Mouse (Mus musculus) thymus, postnatal 4 days (tissue): ENCODE measurements around the gene Snx3.

Experiments
- DNase-seq: peaks from one replicate; pipeline ENCODE4 v3.0.0; 2021

The Snx3 gene

DNA sequence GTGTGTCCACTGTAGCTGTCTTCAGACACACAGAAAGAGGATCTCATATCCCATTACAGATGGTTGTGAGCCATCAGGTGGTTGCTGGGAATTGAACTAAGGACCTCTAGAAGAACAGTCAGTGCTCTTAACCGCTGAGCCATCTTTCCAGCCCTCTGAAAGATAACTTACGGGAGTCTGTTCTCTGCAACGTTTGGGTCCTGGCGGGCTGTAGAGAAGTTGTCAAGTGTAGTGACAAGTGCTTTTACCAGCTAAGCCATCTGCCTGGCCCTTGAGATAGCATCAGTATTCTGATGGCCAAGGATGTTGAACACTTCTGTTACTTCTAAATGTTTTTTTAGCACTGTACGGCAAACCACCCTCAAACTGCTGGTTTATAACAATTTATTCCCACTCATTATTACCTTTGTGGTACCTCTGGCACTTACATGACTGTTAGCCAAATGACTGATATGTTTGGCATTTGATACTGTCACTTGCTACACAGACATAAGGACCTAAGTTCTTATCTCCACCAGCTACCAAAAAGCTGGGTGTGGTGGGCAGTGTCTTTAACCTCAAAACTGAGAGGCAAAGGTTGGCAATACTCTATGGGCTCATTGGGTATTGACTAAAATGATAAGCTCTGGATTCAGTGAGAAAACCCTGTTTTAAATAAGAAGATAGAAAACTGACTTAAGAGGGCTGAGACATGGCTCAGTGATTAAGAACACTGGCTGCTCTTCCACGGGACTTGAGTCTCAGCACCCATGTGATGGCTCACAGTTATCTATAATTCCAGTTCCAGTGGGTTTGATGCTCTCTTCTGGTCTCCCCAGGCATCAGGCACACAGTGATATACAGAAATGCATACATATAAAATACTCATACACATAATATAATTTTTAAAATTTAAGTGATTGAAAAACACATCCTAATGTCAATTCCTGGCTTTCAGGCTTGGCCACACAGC, 9.6 kb downstream of the Snx3 start:
- no peak for DNase-seq

DNA sequence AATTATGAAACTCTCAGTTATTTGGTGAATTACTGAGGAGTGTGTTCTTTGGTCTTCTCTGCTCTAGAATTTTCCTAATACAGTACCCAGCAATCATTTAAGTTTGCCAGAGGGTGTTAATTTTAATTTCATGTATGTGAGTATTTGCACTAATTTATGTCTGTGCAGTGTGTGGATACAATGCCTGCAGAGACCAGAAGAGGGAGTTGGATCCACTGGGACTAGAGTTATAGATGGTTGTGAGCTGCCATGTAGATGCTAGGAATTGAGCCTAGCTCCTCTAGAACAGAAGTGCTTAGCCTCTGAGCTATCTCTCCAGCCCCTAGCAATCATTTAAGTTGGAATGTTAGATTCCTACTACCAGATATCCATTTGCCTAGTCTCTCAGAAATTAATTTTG, 12.3 kb downstream of the Snx3 start:
- DNase-seq: no peak

DNA sequence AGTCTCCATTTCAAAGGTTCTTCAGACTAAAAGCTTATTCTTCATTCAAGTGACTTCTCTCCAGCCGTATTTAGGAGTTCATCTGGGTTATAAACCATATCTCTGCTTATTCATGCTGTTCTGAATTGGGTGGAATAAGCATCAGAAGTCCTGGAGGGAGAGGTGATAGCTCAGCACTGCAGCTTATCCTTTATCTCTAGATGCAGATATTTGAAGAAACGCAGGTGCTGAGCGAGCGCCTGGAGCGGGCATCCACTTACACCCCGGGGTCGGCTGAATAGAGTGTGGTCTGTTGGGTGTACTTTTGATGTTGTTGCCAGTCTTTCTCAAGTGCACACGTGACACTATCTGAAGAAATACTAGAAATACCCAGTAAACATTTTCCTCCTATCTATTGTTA, 16.5 kb downstream of the Snx3 start:
- peak; percentile 55 for DNase-seq

DNA sequence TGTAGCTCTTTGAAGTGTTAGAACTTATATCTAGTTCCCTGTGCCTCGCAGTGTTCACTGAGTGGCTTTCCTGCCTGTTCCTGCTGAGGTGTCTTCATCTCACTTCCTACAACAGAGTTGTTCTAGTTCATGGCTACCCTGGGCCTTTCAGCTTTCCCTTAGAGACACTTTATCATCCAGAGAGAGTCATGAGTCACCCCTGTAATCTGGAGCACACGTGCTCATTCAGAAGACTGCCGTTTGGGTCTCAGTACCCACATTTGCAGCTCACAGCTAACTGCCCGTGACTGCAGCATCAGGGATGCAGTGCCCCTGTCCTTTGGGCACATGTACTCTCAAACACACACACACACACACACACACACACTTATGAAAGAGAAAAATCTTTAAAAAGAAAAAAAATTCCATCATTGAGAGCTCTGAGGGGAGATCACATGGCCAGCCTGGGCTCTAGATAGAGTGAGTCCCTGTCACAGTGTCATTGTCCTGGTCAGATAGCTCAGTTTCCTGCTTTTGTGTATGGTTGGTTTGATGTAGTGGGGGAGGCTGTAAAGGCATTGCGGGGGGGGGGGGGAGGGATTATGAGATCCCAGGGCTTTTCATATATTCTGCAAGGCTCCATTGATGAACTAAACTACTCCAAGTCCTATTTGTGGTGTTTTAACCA, 19.6 kb downstream of the Snx3 start:
- DNase-seq: no peak

DNA sequence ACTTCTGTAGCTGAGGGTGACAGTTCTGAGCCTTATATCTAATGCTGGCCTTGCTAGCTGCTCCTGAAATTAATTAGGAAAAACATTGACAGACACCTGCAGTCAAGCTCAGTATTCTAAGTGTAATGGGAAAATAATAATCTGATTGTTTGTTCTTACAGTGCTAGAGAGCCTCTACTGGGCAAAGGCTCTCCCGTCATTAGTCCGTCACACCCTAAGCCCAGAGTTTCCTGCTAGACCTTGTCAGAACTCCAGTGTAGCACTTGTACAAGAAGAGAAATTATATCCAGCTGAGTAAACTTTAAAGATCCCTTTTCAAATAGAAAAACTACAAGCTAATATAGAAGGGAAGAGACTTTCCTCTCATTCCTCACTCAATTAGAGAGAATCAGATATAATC, 21.1 kb downstream of the Snx3 start:
- no peak for DNase-seq

DNA sequence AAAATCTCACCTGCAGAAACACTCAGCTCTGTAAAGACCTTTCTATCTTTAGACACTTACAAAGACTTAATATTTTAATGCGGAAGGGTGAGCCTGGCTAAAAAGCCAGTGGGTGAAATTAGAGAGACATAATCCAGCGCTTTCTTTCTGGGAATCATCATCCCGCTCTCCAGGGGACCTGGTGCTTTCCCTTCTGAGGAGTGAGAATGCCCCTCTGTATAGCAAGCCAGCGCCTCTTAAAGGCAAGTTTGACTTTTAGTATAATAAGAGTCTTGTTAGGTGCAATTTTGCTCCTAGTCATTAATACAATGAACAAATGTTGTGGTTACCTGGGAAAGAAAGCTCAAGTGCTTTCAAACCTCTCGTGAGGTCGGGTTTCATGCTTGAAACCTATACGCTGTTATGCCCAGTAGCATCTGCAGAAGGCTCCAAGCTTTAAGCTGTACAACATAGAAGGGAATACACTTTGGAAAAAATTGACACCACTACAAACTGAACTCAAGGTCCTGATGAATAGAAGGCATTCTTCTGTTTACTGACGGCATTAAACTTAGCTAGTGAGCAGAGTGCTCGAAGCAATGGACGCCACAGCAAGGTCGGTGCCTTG, 21.8 kb downstream of the Snx3 start:
- DNase-seq: no peak

DNA sequence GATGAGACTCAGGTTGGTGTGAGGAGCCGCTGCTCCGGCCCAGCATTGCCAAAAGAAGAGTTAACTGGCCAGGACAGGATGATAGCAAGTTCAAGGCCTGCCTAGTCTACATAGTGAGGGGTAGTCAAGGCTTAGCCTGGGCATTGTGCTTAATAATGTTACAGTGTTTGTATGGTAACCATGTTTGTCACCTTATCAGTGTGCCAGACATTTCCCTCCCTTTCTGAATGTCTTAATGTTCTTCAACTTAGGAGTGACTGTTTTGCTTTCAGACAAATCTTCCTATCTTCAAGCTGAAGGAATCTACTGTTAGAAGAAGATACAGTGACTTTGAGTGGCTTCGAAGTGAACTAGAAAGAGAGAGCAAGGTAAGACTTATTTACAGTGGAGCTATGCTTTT, 23.9 kb downstream of the Snx3 start:
- no peak for DNase-seq

DNA sequence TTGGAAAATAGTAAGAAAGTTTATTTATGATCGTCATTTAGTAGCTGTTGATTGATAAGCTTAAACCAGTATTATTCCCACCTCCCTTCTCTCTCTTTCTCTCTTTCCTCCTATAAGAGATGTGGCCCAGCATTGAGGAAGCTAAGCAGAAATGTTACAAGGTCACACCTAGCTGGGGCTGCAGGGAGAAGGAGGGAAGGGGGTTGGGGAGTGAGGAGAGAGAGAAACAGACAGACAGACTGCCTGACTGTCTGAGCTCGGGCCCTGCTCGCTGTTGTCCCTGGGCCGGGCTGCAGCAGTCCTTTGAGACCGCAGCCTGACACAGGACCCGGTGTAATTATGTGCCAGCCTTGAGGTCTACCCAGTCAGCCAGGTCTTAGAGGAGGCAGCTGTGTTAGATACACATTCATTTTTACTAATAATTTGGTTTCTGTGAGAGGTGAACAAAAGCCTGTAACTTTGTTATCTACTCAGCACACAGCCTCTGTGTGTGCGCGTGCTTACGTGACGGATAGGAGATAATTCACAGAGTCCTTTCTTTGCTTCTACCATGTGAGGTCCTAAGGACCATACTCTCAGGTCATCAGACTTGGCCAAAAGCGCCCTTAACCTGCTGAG, 32.1 kb downstream of the Snx3 start:
- DNase-seq: no peak

DNA sequence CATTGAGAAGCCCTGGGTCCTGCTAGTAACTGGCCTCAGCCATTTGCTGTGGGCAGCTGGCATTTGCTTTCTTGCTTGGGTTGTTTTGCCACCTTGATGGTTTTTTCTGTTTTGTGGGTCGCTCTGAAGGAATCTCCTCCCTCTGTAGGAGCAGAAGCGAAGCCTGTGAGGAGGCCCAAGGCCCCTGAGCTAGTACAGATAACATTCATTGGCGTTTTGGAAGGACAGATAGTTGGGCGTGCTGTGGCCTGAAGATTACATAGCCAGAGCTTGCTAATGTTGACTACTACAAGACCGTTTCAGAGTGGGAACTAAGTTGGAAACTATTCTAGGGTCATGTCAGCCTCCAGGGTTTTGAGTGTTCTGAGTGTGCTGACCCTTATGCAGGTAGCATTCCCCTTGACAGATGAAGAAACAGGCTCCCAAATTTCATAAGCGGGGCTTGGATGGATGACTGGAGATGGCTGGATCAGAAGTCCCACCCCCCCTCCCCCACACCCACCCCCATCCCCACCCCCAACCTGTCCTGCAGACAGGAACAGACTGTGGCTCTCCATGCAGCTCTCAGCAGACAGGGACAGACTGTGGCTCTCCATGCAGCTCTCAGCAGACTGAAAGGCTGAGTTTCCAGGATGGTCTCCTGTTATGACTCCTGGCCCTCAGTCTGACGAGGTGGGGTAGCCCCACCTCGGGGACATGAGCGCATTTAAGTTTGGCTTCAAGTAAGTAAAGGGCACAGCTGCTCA, 35.9 kb downstream of the Snx3 start:
- no peak for DNase-seq

DNA sequence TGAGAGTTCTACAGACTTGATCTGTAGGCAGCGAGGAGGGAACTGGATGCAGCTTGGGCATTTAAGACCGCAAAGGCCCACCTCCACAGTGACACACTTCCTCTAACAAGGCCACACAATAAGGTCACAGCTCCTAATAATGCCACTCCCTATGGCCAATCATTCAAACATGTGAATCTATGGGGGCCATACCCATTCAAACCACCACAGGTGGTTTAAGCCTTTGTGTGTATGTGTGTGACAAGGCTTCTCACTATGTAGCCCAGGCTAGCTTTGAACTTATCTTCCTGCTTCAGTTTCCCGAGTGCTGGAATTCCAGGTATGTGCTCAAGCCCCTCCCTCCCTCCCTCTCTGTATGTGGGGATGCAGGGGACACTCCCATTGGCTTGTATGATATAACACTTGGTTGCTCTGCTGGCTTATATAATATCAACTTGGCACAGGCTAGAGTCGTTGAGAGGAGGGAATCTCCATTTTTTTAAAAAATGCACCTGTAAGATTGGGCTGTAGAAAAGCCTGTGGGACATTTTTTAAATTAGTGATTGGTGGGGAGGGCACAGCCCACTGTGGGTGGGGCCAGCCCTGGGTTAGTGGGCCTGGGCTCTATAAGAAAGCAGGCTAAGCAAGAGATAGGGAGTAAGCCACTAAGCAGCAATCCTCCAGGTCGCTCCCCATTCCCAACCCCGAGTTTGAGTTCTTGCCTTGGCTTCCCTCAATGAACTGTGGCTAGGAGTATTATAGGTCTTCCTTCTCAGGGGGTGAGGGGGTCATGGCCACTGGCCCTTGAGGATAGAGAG, 44.1 kb downstream of the Snx3 start:
- DNase-seq: no peak

DNA sequence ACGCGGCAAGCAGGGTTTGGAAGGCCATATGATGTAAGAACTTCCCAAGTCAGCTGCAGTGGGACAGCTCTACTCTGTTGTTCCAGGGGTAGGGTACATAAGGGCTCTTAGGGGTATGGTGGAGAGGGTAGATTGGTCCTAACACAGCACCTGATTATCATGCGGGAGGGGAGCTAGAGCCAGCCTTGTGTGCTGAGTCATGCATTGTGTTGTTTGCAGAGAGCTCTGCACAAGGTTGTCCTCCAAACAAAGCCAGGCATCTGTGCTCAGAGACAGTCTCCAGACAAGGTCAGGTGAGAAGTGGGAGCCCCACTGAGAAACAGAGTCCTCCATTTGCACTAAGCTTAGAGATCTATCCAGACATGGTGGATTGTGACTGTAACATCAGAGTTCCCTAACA, 44.7 kb downstream of the Snx3 start:
- no peak for DNase-seq

DNA sequence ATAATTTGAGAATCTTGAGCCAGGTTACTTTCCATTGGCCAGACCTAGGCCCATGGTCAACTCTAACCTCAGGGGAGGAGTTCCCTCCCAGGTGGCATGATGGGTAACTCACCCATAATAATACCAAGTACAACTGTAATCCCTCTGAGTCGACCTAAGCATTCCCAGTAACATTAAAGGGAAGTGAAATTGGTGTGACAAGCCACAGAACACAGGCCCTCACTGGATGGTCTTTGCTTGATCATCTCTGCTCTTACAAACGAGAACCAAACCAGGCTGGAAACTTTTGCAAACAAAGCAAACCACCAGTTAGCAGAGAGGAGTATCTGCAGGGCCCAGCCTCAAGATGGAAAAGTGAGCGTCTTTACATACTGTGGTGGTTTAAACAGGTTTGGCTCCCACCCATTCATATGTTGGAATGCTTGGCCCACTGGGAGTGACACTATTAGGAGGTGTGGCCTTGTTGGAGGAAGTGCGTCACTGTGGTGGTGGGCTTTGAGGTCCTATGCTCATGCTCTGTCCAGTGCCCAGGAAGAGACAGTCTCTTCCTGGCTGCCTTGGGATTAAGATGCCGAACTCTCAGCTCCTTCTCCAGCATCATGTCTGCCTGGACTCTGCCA, 57.9 kb downstream of the Snx3 start:
- no peak for DNase-seq

DNA sequence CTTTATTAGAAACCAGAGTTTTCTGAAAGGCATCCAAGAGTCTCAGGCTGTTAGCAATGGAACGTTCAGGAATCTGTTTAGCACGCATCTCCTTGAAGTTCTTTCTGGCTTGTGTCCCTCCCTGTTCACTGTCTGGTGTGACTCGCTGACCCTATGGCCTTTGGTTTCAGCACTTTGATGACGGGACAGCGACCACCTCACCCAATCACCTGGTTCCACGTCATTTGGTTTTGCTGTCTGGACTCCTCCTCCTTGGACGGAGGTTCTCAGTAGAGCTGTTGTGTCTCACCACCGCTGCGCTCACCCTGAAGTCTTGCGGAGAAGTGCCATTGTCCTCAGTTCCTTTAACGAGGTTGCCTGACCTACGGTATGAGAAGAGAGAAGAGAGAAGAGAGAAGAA, 60.4 kb downstream of the Snx3 start:
- peak; percentile 13 for DNase-seq

DNA sequence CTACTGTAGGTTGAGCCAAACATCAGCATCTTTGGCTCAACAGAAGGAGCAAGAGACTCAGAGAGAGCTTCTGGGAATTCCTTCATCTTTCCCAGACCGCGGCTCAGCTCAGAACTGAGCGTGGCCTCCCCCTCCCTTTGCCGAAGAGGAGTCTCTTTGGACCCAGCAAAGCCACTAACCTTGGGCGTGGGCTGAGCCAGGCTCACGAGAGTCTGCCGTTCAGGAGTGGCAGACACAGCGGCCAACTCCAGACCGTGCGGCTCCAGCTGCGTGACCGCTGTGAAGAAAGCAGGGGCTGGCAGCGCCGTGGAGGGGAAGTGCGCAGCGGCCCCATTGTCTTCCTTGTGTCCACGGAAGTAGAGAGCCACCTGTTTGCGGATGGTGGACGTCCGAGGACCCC, 70.7 kb downstream of the Snx3 start:
- no peak for DNase-seq

DNA sequence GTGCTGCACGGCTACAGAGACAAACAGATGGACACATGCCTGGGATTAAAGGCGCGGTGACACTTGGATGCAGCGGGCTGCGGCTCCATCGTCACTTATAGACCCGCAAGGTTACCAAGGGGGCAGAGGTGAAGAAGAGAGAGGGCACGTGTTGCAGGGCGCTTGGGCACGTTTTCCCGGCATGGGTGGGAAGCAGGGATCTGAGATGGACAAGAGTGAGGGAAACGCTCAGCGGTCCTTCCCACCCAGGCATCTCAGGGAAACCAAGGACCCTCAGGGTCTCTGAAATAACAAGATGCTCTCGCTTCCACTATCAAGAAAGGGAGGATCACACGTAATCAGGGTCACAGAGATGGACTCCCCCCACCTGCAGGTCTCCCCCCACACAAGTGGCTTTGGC, 71.1 kb downstream of the Snx3 start:
- no peak for DNase-seq

DNA sequence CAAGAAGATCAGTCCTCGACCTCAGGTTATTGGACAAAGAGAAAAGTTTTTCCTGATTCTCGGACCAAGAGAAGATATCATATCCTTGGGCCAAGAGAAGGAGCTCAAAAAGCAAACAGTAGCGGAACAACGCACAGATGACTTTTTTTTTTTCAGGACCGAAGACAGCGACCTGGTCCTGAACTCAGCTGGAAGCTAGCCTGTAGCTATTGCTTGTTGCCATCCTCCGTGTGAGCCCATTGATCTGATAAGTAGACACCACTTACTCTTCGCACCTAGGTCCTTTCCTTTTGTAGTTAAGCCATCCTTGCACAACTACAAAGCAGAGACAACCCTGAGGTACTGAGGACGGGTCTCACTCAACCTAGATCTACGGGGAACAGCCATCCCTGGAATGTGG, 72.8 kb downstream of the Snx3 start:
- DNase-seq: no peak

DNA sequence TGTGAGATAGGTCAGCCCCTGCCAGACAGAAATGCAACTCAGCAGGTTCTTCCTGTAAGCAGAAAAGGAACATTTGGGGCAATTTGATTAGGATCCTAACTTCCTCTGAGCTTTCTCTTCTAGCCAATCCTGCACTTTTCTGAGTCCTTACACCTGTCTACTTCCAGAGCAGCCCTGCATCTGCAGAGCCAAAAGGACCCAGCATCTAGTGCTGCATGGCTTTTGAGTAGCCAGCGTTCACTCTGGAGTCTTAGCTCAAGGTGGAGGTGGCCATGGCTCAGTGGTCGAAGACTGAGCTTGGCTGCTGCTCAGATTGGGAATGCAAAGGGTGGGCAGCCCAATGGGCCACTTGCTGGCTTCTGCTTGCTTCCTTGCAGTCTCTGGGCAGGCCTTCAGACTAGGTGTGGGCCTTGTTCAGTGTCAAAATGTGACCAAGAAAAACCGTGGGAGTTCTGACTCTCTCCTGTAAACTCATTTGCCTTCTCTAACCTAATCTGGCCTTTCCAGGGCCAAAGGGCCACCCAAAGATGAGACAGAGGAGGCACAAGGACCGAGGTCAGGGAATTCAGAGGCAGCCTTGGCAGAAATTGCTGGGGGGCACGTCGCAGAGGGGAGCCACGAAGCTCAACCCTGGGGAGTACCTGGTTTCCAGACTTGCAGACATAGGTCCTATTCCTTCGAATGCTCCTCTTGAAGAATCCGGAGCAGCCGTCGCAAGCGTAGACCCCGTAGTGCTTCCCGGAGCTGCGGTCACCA, 75.9 kb downstream of the Snx3 start:
- no peak for DNase-seq

DNA sequence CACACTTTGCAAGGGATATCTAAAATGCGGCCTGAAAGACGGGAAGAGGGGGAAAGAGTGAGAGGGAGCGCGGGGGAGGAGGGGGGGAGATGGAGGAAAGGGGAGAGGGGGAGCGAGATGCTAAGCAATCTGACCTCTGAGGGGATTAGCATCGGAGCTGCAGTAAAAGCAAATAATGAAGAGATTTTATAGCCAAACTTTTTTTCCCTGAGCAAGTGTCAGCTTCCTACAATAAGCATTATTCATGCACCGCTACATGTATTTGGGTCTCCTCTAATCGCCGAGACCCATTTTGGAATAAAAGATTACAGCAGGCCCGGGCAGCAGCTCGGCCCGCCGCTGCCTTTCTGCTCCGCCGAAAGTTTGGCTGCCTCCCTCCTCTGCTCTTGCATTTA, 76.4 kb downstream of the Snx3 start:
- DNase-seq: no peak

DNA sequence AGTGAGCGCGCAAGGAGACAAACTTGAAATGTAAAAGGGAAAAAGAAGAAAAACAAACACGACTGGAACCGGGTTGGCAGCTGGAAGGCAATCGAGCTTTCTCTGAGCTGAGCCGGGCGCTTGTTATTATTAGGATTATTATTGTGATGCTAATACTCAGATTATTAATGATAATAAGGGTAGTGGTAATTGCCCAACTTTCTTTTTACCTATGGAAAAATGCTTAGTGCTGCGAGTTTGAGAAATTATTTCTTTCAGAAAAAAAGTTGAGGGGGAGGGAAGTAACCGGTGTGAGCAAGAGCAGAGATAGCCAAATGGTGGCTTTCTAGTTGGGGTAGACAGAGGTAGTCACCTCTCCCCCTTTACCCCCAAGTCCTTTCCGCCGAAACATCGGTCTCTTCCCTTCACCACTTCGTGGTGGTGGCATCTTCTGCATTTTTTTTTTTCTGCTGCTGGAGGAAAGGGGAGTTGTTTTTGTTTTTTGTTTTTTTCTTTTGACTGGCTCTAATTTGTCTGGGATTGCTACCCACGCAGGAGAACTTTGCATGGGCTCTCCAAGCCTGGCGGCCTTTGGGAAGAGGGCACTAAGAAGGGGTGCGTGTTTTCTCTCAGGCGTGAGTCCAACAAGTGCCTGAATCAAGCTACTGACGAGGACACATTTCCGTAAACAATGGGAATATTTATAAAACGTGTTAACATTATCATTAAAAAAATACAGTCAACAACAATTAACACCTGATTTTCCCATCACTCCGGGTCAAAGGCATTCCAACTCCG, 77.1 kb downstream of the Snx3 start:
- no peak for DNase-seq
